Mouse (Mus musculus) forebrain, embryonic 12.5 days (tissue): ENCODE measurements around the gene Pitpnb. TPM values are rescaled to one million over a fixed set of nuclear protein-coding genes. Genes with fewer than 3 reads are reported as not detected.
A peak's percentile ranks its signal among the peaks of the same experiment; 100 is the strongest.

Source experiments
- ATAC-seq: fragments of 200-750 bp; cut with Nextera tagmentation; 2 replicates; pipeline ENCODE4 v1.8.0; 2017; ENCODE audit warnings: moderate TSS enrichment; ENCODE audit not compliant: low FRiP score
- H3K27ac ChIP-seq: fragments of 300-500 bp; sonication (generic); 2 replicates; pipeline ENCODE4 v1.5.1; 2016; ENCODE audit warnings: mild to moderate bottlenecking
- H3K27me3 ChIP-seq: fragments of 300-500 bp; sonication (generic); 2 replicates; pipeline ENCODE4 v1.6.1; 2016; ENCODE audit warnings: mild to moderate bottlenecking
- H3K36me3 ChIP-seq: fragments of 300-500 bp; sonication (generic); replicated peaks from 2 replicates; pipeline ENCODE4 v1.6.1; 2016; ENCODE audit warnings: mild to moderate bottlenecking
- H3K4me1 ChIP-seq: fragments of 300-500 bp; sonication (generic); 2 replicates; pipeline ENCODE4 v1.6.1; 2016
- H3K4me2 ChIP-seq: fragments of 300-500 bp; sonication (generic); 2 replicates; pipeline ENCODE4 v1.6.1; 2016; ENCODE audit warnings: mild to moderate bottlenecking, moderate library complexity
- H3K4me3 ChIP-seq: fragments of 300-500 bp; sonication (generic); replicated peaks from 2 replicates; pipeline ENCODE4 v1.5.1; 2016; ENCODE audit warnings: mild to moderate bottlenecking
- H3K9ac ChIP-seq: fragments of 300-500 bp; sonication (generic); 2 replicates; pipeline ENCODE4 v1.6.1; 2016; ENCODE audit warnings: mild to moderate bottlenecking
- H3K9me3 ChIP-seq: fragments of 300-500 bp; sonication (generic); 2 replicates; pipeline ENCODE4 v1.6.1; 2016
- WGBS: fragments of 180-500 bp; shearing (Covaris S2); methylation state at CpG from one replicate; pipeline ENCODE4 v1.1.7; 2016; 5-methylcytosine and 5-hydroxymethylcytosine counted together
- polyA plus RNA-seq: library from polyadenylated mRNA; unstranded; fragments of >200 nt; fragmentation: Nextera tagmentation; extraction: Ambion mirVana; gene quantifications from 2 replicates; pipeline ENCODE4 v1.2.1, GENCODE M21; 2016

Gene Pitpnb
- polyA plus RNA-seq, 1 experiment from 2014 or later = 113 TPM

- H3K4me2 ChIP-seq = peak overlapping the region; percentile 98
- H3K27me3 ChIP-seq = no peaks in the 10 kb centered on the region
- 2% methylated on average over 42 of the region's 42 CpGs for WGBS
- H3K9ac ChIP-seq = peak overlapping the region; percentile 100
- peak overlapping the region; percentile 98 for H3K4me3 ChIP-seq
- no peaks in the 10 kb centered on the region for H3K9me3 ChIP-seq
- H3K4me1 ChIP-seq = peaks cover 75% of the 10 kb centered on the region
- peak overlapping the region; percentile 98 for H3K27ac ChIP-seq
- ATAC-seq = no peak
- peaks cover 48% of the 10 kb centered on the region for H3K36me3 ChIP-seq
These were observed 88.7 kb downstream of the Pitpnb start for GRCm38 (mm10) chr5:111419121-111419881.

- ATAC-seq = no peak
- H3K9me3 ChIP-seq = no peaks in the 10 kb centered on the region
- peak overlapping the region; percentile 98 for H3K4me2 ChIP-seq
- H3K36me3 ChIP-seq = peaks cover 57% of the 10 kb centered on the region
- H3K27me3 ChIP-seq = no peaks in the 10 kb centered on the region
- peaks cover 75% of the 10 kb centered on the region for H3K4me1 ChIP-seq
- peak overlapping the region; percentile 98 for H3K27ac ChIP-seq
- WGBS = 2% methylated on average over 56 of the region's 56 CpGs
- peak overlapping the region; percentile 100 for H3K9ac ChIP-seq
- H3K4me3 ChIP-seq = peak overlapping the region; percentile 98
These were observed 89.6 kb downstream of the Pitpnb start for GRCm38 (mm10) chr5:111420011-111420691.

- H3K4me1 ChIP-seq = peaks cover 77% of the 10 kb centered on the region
- WGBS = 28% methylated on average over 22 of the region's 22 CpGs
These were observed 90.3 kb downstream of the Pitpnb start for GRCm38 (mm10) chr5:111420896-111421295.

DNA sequence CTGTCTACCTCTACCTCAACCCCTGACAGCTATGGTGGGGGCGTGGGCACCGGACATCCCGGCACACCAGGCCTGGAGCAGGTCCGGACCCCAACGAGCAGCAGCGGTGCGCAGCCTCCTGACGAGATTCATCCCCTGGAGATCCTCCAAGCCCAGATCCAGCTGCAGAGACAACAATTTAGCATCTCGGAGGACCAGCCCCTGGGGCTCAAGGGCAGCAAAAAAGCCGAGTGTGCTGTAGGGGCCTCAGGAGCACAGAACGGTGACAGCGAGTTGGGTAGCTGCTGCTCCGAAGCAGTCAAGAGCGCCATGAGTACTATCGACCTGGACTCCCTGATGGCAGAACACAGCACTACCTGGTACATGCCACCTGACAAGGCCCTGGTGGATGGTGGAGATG is 90.9 kb downstream of the Pitpnb start:
- peak overlapping the region; percentile 98 for H3K27ac ChIP-seq
- no peaks in the 10 kb centered on the region for H3K9me3 ChIP-seq
- H3K27me3 ChIP-seq = no peaks in the 10 kb centered on the region
- peaks cover 61% of the 10 kb centered on the region for H3K36me3 ChIP-seq
- H3K4me3 ChIP-seq = peak overlapping the region; percentile 98
- 53% methylated on average over 15 of the region's 15 CpGs for WGBS
- peak overlapping the region; percentile 98 for H3K4me2 ChIP-seq
- H3K9ac ChIP-seq = peak overlapping the region; percentile 100
- H3K4me1 ChIP-seq = peaks cover 82% of the 10 kb centered on the region
- ATAC-seq = no peak

More at GRCm38 (mm10) chr5:111420896-111421295, 90.3 kb downstream of the Pitpnb start:
- H3K27ac ChIP-seq = peak overlapping the region; percentile 98
- peak overlapping the region; percentile 100 for H3K9ac ChIP-seq
- H3K9me3 ChIP-seq = no peaks in the 10 kb centered on the region
- peak overlapping the region; percentile 98 for H3K4me3 ChIP-seq
- H3K4me2 ChIP-seq = peak overlapping the region; percentile 98
- peaks cover 60% of the 10 kb centered on the region for H3K36me3 ChIP-seq
- no peak for ATAC-seq
- no peaks in the 10 kb centered on the region for H3K27me3 ChIP-seq

GRCm38 (mm10) chr5:111422058-111422800 is 91.7 kb downstream of the Pitpnb start:
- peak overlapping the region; percentile 98 for H3K27ac ChIP-seq
- peaks cover 70% of the 10 kb centered on the region for H3K36me3 ChIP-seq
- ATAC-seq = no peak
- no peaks in the 10 kb centered on the region for H3K27me3 ChIP-seq
- WGBS = 26% methylated on average over 8 of the region's 8 CpGs
- H3K9ac ChIP-seq = peak overlapping the region; percentile 100
- H3K4me2 ChIP-seq = peak overlapping the region; percentile 98
- peak overlapping the region; percentile 98 for H3K4me3 ChIP-seq
- H3K4me1 ChIP-seq = peaks cover 90% of the 10 kb centered on the region
- H3K9me3 ChIP-seq = no peaks in the 10 kb centered on the region

DNA sequence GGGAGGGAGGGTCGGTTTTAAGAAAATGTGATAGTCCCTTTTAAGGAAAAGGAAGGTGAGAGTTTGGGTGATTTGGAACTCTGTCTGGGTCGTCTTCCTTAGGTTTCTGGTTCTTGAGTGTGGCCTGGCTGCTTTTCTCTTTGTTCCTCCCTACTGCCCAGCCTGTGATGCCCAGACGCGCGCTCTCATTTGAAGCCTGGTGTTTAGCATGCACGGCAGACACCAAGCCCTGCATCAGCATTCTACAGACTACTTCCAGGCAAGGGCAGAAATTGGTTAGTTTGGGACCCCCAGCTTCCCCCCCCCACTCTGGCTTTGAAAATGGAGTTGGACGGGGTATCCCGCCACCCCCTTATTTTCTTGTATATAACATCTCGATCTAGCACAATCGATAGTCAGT is 92.4 kb downstream of the Pitpnb start:
- peak overlapping the region; percentile 98 for H3K4me2 ChIP-seq
- WGBS = 22% methylated on average over 10 of the region's 10 CpGs
- H3K4me3 ChIP-seq = peak overlapping the region; percentile 98
- H3K27me3 ChIP-seq = no peaks in the 10 kb centered on the region
- H3K4me1 ChIP-seq = peaks cover 98% of the 10 kb centered on the region
- peak overlapping the region; percentile 100 for H3K9ac ChIP-seq
- H3K36me3 ChIP-seq = peaks cover 75% of the 10 kb centered on the region
- peak; percentile 44; the same call in 1 of the 2 replicates for ATAC-seq
- H3K27ac ChIP-seq = peak overlapping the region; percentile 98
- no peaks in the 10 kb centered on the region for H3K9me3 ChIP-seq

DNA sequence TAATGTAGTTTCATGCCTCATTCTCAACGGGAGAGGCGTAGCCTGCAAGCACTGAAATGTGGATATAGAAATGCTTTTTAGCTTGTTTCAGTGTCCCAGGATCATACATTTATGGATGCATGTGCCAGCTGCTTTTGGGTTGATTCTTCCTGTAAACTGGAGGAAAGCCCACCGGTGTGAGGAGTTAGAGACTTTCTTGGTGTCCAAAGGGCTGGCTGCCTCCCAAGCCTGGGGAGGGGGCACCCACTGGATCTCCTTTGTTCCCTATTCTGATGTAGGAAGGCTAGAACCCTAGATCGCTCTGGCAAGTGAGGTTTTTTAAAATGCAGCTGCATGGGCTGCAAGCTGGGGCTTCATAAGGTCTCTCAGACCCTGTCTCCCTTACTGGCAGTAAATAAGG is 93.1 kb downstream of the Pitpnb start:
- Histone ChIP-seq H3K4me3 (peak overlapping the region; percentile 98), H3K27ac (peak overlapping the region; percentile 53; the same call in 1 of the 2 replicates), H3K4me1 (peaks cover 99% of the 10 kb centered on the region), H3K27me3 (no peaks in the 10 kb centered on the region), H3K9ac (peak overlapping the region; percentile 100), H3K9me3 (no peaks in the 10 kb centered on the region), H3K36me3 (peaks cover 74% of the 10 kb centered on the region), H3K4me2 (peak overlapping the region; percentile 98)
- no peak for ATAC-seq
- WGBS = 53% methylated on average over 4 of the region's 4 CpGs

DNA sequence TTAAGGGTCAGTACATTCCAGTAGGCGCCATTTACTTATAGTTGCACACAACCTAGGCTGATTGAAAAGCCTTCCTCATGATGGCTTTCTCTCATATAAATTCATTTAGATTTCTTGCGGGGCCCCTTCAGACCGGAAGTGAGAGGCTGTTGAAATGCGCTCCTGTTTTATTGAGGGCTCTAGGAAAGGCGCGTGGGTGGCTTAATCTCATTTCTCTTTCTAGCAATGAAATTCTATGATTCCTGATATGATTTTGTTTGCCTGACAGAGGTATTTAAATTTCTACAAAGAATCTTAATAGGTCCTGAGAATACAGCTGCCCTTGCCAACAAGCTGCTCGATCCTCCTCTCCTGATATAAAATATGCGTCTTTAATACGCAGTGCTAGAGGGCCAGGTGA is 95.2 kb downstream of the Pitpnb start:
- no peak for ATAC-seq
- no peaks in the 10 kb centered on the region for H3K9me3 ChIP-seq
- WGBS = 72% methylated on average over 9 of the region's 9 CpGs
- peak overlapping the region; percentile 98 for H3K4me3 ChIP-seq
- H3K4me2 ChIP-seq = peak overlapping the region; percentile 98
- H3K4me1 ChIP-seq = peaks cover 99% of the 10 kb centered on the region
- no peaks in the 10 kb centered on the region for H3K27me3 ChIP-seq
- H3K36me3 ChIP-seq = peaks cover 56% of the 10 kb centered on the region
- peak overlapping the region; percentile 50; the same call in 1 of the 2 replicates for H3K27ac ChIP-seq
- peak overlapping the region; percentile 26; the same call in 1 of the 2 replicates for H3K9ac ChIP-seq

DNA sequence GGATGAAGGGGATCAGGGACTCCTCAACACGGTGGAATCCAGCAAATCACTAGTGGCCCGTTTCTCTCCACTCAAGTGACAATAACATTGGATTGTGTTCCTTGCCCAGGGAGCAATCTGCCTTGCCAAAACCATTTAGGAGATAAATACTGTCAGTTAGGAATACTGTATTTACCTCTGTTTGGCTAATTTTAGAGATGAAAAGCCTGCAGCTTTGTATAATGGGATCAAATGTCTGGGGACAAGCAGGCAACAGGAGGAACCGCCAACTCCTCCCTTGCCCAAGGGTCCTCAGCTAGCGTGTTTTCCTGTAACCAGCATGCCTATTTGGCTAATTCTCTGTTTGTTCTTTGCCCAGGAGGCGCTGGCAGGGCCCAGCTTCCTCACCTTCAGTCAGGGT is 95.7 kb downstream of the Pitpnb start:
- 34% methylated on average over 5 of the region's 5 CpGs for WGBS
- no peak for ATAC-seq
- Histone ChIP-seq H3K36me3 (peaks cover 52% of the 10 kb centered on the region), H3K4me3 (peak overlapping the region; percentile 98), H3K9ac (peak overlapping the region; percentile 26; the same call in 1 of the 2 replicates), H3K9me3 (no peaks in the 10 kb centered on the region), H3K4me1 (peaks cover 99% of the 10 kb centered on the region), H3K4me2 (peak overlapping the region; percentile 98), H3K27ac (0 out of 2 replicates have a peak overlapping the region, but pooled peaks have one; percentile 50), H3K27me3 (no peaks in the 10 kb centered on the region)

- peaks cover 39% of the 10 kb centered on the region for H3K36me3 ChIP-seq
- H3K27me3 ChIP-seq = no peaks in the 10 kb centered on the region
- peak overlapping the region; percentile 63 for H3K27ac ChIP-seq
- WGBS = 39% methylated on average over 6 of the region's 6 CpGs
- H3K4me1 ChIP-seq = peaks cover 100% of the 10 kb centered on the region
- no peaks in the 10 kb centered on the region for H3K9me3 ChIP-seq
- peak overlapping the region; percentile 29; the same call in 1 of the 2 replicates for H3K9ac ChIP-seq
- 0 out of 2 replicates have a peak, but pooled peaks have one; percentile 24 for ATAC-seq
- peak overlapping the region; percentile 15 for H3K4me3 ChIP-seq
- H3K4me2 ChIP-seq = peak overlapping the region; percentile 98
These were observed 98.3 kb downstream of the Pitpnb start for GRCm38 (mm10) chr5:111428882-111429281.

DNA sequence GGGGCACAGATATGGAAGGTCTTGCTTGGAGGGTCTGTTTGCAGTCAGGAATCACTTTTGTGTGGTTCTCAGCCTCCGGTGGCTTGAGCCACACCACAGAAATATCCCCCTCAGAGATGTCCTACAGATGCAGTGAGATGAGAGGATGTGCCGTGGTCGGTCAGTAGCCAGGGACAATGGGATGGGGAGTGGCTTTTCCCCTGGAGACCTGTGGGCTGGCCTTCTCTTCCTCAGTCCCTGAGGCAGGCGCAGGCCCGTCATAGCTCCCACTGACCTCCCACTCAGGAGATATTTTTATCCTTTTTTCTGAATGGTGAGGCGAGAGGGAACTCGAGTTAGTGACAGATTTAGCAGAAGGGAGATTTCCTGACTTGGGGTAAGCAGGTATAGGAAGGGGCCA is 99.2 kb downstream of the Pitpnb start:
- Histone ChIP-seq H3K4me3 (peak overlapping the region; percentile 15), H3K9ac (peak overlapping the region; percentile 47), H3K4me2 (peak overlapping the region; percentile 98), H3K9me3 (no peaks in the 10 kb centered on the region), H3K27ac (peak overlapping the region; percentile 63), H3K36me3 (peaks cover 31% of the 10 kb centered on the region), H3K4me1 (peaks cover 100% of the 10 kb centered on the region), H3K27me3 (no peaks in the 10 kb centered on the region)
- no peak for ATAC-seq
- WGBS = 25% methylated on average over 7 of the region's 7 CpGs
